Mouse (Mus musculus) urinary bladder, postnatal 36 days (tissue): Measurements from ENCODE around the gene Wwox.

Source experiments
- DNase-seq, 2 experiments: peaks; one replicate each; pipeline ENCODE4 v3.0.0; 2022; ENCODE audit warnings: low spot score in 2 of 2, mixed read lengths in 1 of 2

The Wwox gene

DNA sequence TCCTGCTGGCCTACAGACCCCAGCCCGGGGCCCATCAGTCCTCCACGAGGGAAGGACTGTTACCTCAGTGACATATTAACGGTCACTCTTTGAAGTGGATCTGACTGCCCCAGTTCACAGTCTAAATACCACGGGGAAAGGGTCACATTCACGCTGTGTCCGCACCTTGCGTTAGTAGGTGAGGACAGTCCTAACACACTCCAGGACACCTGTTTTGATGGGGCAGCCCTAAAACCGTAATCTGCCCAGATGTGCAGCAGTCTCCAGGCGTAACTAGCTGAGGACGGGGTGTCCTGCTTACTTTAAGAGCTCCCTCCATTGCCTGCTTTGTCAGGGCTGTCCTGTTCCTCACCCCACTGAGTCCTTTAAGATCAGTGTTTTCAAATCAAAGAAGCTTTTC lies 160.1 kb downstream of the Wwox start:
- DNase-seq, result no peak

DNA sequence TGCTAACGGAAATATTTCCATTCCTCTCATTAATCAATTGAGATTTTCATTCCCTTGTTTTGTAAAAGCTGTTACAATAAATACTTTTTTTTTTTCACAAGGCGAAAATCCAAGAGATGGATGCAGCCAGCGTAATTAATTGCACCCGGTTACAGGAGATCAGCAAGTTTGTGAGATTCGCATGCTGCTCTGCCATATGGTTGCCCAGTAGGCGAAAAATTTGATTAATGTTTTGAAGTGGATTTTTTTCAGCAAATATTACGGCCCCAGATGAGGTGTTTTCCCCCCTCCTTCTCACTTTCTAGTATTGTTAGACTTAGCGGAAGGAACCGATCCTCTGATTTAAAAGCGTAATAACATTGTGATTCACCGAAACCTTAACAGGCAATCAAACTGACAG lies 160.7 kb downstream of the Wwox start:
- no peak for DNase-seq

DNA sequence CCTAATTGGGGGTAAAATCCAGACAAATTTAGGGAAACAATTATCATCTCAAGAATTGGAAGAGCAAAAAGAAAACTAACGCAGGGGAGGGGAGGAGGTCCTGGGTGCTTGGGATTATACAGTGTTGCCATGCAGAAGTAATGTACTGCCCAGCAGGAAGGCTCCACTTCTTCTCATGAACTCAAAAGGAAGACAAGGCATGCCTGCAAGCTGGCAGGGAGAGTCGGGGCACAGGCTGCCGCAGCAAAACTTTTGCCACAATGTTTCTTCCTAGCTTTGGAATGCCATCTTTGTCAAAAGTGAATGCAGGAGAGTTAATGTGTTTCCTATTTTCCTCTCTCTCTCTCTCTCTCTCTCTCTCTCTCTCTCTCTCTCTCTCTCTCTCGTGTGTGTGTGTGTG lies 163.6 kb downstream of the Wwox start:
- DNase-seq, result no peak

DNA sequence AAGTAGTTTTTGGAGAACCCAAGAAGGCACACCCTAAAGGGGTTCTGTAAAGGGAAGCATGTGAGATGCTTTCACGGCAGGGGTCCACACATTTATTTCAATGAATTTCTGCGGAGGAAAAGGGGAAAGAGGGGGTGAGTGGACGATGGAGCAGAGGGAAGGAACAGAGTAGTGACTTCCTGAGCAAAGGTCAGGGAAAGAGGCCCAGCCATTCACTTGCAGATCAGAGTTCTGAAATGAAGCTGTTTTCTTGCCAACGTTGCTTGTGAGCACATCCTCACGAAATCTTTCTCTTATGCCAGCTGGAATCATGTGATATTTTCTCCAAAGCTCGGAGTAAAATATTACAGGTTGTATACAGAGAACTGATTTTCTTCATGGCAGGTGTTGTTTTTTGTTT lies 164.1 kb downstream of the Wwox start:
- no peak for DNase-seq

DNA sequence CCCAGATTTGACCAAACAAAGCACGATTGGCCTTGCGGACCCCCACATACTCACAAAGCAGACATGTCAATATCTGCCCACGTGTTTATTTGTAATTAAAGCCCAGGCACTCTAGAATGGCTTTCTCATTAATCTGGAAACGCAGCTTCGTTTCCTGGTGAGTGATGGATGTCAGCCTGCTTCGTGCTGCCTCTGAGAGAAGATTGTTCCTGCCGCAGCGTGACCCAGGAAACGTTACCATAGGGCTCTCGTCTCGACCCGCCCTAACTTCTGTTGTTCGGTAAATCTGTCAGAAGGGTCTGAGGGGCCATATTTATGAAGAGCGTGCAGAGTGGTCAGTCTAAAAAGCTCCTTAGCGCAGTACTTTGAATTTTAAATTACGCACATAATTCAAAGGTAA lies 164.9 kb downstream of the Wwox start:
- DNase-seq, result no peak

DNA sequence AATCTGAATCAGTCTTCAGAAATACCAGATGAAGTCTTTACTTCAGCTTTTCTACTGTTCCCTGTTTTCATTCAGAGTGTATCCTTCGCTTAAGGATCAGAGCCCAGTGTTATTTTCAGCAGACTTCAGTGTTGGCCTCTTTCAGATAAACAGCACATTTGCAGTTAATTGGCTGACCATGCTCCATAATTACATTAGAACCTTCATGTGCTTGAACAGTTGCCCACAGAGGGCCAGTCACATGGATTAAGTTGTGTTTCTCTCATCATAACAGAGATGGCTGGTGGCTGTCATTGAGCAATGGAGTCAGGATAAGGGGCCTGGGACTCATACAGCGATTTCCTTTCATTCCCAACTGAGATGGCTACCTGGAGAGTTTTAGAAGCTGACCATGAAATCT lies 166.2 kb downstream of the Wwox start:
- DNase-seq, result no peak

DNA sequence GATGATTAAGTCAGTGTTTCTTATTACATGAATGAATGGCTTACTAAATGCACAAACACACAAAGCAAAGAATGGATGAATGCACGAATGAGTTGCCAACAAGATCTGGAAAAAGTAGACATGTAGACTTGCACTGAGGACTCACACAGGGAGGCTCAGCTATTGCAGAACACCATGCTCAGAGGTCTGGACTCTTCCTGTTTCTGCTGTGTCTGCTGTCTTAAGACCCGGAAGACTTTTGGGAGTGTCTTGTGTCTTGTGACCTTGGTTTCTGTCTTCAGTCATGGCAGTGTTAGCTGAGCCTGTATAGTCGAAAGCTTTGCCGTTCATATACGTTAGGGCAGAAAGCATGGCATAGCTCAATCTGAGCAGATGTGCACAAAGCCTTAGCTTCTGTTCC lies 169.9 kb downstream of the Wwox start:
- DNase-seq, result no peak

DNA sequence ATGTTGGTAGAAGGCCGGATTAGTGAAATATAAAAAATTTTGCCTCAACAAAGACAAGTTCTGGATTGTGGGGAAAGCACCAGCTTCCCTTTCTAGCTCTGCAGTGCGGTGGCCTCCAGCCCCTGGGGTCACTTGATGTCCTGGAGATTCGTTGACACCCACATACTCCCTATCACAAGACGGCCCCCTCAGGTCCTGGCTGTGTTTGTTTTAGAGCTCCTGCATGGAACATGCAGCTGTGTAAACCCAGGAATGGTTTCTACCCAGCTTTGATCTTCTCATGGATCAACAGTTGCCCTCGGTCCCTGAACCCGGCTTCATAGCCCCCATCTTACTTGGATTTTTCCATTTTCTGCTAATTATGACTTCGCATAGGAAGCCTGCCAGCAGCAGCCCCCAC lies 171.6 kb downstream of the Wwox start:
- DNase-seq, result no peak

DNA sequence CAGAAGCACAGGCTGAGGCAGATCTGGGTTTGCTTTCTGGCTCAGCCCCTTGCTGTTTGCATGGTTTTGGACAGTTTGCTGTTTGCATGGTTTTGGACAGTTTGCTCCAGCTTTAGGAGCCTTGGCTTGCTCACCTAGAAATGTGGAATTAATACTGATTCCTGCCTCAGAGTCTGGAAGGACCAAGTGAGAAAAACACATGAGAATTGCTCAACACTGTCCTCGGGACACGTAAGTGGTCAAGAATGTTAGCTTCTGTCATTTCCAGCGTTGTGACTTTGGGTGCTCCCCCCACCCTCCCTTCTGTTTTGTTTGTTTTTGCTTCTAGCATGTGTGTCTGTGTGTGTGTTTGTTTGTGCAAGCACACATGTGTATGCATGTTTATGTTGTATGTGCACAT lies 172.6 kb downstream of the Wwox start:
- no peak for DNase-seq

DNA sequence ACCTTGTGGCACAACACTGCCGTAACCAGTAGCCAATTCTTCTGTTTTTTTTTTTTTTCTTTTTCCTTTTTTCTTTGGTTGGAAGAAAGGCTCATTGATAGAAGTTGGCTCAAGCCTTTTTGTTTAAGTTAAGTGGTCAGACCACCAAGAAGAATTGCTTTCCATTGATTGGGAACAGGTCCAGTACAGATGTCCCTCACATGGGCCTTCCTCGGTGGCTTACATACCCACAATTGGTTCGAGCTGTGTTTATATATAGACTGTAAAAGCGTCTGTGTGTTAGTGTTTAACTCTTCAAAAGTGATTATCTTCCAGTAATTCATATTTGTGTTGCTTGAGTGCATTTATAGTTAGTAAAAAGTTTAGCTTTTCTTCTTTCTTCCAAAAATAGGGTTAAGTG lies 176.0 kb downstream of the Wwox start:
- DNase-seq, result no peak

DNA sequence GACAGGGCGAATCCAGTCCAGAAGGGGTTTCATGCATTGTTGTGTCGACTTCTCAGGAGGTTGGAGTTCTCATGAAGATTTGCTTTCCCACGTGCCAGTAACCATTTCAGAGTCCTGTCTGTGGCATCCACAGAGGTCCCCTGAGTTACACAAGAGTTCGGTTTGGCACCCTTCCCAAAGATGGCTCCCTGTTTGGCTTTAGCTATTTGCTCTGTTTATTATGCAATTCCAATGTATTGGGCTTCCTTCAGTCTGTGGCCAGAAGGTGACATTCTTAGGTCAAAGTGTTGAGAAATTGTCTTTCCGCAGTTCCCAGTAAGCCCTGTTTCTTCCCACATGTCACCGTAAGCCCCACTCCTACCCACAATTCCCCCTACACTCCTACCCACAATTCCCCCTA lies 176.5 kb downstream of the Wwox start:
- peak in 1 of 2 experiments; percentile 52 for DNase-seq

DNA sequence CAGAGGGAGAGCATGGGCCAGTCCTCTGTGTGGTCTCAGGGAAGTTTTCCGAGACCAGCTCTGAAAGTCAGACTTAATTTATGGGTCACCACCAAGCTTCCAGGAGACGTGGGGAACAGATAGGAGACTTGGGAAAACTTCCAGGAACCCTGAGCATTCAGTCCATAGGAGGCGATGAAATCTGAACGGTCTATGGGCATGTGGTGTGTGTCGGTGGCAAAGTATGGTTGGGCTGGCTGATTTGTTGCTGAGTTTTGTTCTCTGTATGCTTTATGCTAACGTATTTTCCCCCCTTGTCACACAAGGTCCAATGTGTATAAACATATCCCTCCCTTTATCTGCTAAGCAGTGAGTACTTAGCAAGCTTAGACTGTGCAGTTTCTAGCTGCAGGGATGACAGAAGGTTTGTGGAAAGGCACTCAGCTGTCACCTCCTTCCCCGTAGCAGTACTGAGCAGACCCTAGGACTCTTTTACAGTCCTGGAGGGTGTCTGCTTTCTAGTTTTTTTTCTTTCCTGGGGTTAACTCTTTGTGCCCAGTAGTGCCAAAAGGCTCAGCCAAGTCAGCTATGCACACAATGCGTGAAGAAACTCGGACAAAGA lies 179.6 kb downstream of the Wwox start:
- DNase-seq, result no peak

DNA sequence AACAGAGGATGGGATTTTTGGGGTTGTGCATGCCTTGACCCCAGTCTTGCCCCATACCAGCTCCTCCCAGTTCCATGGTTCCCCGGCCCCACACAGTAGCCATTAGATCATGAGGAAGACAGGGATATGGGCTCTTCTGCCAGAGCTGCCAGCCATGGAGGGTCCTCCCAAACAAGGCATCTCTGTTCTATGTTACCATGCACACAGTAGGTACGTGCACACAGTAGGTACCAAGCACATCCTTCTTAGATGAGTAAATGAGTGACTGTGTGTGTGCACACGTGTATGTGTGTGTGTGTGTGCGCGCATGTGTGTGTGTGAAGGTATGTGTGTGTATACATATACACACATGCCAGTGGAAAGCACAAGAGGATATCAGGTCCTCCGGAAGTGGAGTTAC lies 185.9 kb downstream of the Wwox start:
- no peak for DNase-seq

DNA sequence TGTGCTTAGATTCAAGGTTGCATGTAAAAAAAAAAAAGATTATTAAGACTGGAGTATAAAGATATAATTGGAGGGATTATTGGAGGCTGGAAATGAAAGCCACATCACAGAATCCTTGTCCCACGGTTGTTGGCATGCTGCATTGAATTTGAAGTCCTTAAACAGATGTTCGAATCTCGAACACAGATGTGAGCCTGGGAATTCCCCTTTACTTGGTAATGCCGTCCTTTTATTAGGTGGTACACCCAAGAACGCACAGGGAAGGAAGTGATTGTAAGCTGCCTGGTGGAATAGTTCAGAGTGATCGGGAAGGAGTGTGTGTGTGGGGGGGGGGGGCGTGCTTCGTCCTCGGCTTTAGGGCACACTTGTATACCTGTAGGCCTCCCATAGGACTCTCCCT lies 187.4 kb downstream of the Wwox start:
- DNase-seq, result no peak

DNA sequence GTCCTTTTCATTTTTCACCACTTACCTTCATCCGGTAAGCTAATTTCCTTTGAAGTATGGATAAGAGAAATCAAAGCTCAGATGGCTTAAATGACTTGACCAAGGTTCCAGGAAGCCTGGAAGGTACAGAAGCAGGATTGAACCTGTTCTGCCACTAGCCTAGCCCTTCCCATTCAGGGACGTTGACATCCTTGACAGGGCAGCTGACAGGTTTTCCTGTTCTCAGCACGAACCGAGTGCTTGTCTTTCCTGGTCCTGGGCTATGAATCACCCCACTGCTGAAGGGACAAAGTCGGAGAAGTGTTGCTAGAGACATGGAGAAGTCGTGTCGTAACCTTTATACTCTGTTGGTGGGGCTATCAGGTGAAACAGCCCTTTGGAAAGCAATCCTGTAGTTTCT lies 190.3 kb downstream of the Wwox start:
- no peak for DNase-seq

DNA sequence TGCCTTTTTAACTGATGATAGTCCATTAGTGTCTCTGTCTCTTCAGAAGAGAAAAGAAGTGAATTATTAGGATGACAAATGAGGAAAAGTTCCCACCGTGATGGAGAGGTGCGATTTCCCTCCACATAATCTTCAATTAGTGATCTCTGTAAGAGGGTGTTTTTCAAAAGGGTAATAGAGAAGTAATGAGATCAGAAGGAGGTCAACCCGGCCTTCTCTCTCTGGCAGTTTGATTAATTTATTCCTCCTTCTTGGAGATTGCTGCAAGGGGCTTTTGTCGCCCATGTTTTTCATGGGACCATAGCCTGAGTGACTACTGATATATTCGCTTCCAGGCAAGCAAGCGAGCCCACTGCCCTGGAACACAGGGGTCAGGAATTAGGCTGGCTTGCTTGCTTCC lies 191.6 kb downstream of the Wwox start:
- no peak for DNase-seq

DNA sequence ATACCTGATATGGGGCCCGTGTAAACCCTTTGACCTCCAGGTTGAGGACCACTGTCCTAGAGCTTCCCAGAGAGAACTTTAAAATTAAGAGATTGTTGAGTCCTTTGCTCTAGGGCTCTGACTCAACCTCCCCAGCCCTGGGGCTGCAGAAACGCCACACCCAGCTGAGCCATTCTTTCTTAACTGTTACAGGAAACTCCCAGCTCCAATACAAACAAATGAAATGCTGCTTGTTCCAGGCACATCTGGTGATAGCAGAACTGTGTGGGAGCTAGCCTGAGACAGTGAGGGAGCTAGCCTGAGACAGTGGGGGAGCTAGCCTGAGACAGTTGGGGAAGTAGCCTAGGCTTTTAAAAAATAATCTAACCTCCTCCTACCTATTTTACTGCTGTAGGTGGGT lies 194.7 kb downstream of the Wwox start:
- no peak for DNase-seq

DNA sequence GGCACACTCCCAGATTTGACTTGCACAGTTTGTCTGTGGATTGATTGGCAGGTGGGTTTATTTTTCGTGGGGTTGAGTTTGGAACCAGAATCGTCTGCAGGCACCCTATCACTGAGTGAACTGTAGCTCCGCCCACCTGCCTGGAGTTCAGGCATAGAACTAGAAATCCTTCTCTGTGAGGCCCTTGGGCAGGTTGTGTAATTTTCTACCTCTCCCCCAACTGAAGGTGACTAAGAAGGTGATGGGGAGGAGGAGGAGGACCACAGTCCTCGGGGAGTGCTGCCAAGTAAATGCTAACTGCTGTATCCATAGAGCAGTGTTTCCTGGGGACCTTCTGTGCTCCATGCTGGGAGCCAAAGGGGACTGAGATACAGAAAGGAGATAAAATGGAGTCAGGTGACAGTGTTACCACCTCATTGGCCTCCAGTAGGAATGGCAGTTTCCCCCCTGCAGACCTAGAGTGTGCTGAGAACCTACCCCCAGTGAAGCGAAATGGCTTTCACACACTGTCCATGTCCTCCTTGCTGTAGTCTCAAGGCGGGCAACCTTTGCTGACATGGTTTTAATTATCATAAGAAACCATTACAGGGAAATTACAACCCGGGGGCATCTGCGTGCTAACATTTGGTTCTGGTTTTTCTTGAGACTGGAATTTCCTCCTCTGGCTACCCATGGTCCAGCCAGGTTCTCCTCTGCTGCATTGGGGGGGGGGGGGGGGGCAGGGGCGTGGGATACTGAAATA lies 195.4 kb downstream of the Wwox start:
- DNase-seq, result no peak

DNA sequence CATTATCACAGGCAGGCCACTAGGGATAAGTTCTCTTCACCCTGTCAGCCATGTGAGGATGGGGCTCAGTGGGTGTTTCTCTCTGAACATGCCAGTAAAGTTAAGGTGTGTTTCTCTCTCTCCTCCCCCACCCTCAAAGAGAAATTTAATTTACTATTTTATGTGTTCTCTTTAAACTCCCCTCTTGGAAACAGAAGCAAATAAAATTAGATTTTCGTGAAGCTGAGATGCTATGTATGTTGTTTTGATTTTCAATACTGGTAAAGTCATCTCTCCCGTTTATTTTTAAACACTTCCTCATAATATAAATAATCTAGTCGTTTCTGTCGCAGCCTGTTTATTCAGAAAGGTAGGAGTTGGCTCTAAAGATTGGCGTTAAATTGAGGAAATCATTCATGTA lies 196.9 kb downstream of the Wwox start:
- DNase-seq, result no peak

DNA sequence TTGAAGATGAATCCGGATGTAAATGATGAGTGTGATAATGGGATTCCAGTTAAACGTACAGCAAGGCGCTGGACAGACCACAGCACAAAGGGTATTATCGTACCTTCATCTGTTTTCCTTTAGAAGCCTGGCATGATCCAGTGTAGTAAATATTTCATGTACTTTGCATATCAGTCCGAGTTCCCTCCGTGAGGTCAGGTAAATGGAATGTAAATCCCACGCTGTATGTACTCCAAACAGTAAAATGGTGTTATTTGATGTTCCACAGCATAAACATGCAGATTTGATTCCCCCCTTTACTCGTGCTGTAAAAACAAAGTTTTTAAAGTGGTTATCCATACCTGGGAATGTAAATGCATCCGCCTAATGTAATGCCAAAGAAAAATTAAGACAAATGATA lies 202.4 kb downstream of the Wwox start:
- no peak for DNase-seq

DNA sequence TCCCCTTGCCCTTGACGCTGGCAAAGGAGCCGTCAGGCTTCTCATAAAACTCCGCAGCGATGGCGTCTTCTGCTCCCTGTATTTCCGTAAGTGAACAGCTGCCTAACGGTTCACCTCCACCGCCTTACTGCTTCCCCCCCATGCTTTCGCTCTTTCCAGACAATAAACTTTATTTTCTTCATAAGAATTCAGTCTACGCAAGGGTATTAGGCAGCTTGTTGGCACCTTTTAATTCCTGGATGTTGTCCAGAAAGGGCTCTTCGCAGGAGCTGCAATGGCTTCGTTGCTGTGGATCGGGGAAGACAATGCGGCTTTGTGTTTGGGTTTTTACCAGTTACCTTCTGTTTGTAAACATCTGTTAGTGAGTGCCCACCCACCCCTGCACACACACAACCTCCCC lies 211.3 kb downstream of the Wwox start:
- DNase-seq, result no peak

DNA sequence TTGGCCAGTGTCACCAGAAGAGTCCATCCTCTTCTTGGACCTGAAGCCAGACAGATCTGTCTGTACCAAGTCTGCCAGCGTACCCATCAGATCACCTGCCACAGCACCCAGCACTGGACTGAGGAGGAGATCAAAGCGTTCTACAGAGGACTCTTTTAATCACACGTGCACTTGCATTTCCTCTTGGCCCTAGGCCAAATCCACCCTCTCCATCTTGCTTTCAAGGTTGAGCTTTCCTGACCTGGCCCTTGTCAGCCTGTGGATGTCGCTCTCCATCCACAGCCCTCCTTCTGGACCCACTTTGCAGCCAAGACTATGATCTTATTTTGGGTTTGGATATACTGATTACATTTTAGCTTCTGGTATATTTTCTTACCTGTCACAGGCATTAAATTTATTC lies 218.3 kb downstream of the Wwox start:
- no peak for DNase-seq

DNA sequence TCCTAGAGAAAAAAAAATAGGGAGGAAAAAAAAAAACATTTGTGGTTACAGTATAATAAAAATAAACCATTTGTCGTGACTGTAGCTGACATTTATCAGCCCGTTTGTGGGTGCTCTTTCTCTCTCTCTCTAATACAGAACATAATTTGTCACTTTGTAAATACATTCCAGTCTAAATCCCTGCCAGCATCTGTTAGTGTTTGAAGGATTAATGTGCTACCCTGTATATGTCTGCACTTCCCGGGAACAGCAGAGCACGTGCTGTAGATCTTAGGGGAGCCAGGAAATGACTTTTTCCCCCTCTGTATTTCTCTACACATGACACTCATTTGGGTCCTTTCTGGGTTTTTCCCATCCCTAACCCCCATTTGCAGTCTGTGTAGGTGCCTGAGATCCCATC lies 219.0 kb downstream of the Wwox start:
- no peak for DNase-seq

DNA sequence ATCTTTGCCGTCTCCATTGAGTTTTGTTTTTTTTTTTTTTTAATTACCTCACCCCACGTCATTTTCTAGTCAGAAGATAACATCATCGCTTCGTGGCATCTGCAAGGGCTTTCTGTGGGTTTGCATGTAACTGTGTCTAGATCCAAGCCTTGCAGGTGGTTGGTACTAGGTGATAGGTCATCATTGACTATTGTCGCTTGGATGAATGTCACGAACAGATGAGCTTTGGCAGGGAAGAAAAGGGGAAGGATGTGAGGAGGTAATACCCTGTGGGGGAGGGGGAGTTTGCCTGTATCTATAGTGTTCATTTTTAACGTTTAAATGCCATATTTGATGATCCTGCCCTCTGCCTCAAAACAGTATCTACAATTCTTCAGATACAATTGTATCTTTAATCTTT lies 223.6 kb downstream of the Wwox start:
- no peak for DNase-seq
